Mouse (Mus musculus) midbrain, embryonic 11.5 days (tissue): ENCODE data around the gene Schip1. TPM values are rescaled to one million over a fixed set of nuclear protein-coding genes. Genes with fewer than 3 reads are reported as not detected.

Experiments used
- ATAC-seq: fragments of 200-750 bp; cut with Nextera tagmentation; 2 replicates; pipeline ENCODE4 v1.8.0; 2017; ENCODE audit warnings: moderate TSS enrichment, moderate library complexity; ENCODE audit not compliant: low FRiP score
- DNase-seq: peaks from one replicate; pipeline ENCODE4 v3.0.0; 2015; ENCODE audit warnings: low spot score; ENCODE audit errors: missing footprints
- H3K27ac ChIP-seq: fragments of 300-500 bp; sonication (generic); 2 replicates; pipeline ENCODE4 v1.5.1; 2014; ENCODE audit warnings: low read depth, low read length
- H3K27me3 ChIP-seq: fragments of 300-500 bp; sonication (generic); 2 replicates; pipeline ENCODE4 v1.6.1; 2014; ENCODE audit warnings: mild to moderate bottlenecking, low read length, moderate library complexity, mixed read lengths; ENCODE audit not compliant: control insufficient read depth, insufficient read depth
- H3K36me3 ChIP-seq: fragments of 300-500 bp; sonication (generic); 2 replicates; pipeline ENCODE4 v1.6.1; 2014; ENCODE audit warnings: mild to moderate bottlenecking, low read length, moderate library complexity, mixed read lengths; ENCODE audit not compliant: control insufficient read depth, insufficient read depth
- H3K4me1 ChIP-seq: fragments of 300-500 bp; sonication (generic); 2 replicates; pipeline ENCODE4 v1.6.1; 2014; ENCODE audit warnings: low read length; ENCODE audit not compliant: control insufficient read depth, insufficient read depth
- H3K4me2 ChIP-seq: fragments of 300-500 bp; sonication (generic); 2 replicates; pipeline ENCODE4 v1.6.1; 2014; ENCODE audit warnings: mild to moderate bottlenecking, moderate library complexity
- H3K4me3 ChIP-seq: fragments of 300-500 bp; sonication (generic); 2 replicates; pipeline ENCODE4 v1.5.1; 2014; ENCODE audit warnings: low read depth, low read length
- H3K9ac ChIP-seq: fragments of 300-500 bp; sonication (generic); 2 replicates; pipeline ENCODE4 v1.6.1; 2014; ENCODE audit warnings: low read length
- H3K9me3 ChIP-seq: fragments of 300-500 bp; sonication (generic); 2 replicates; pipeline ENCODE4 v1.6.1; 2016; ENCODE audit warnings: low read length; ENCODE audit not compliant: control insufficient read depth
- WGBS: fragments of 180-500 bp; shearing (Covaris S2); extraction: QIAGEN DNeasy Blood & Tissue Kit; methylation state at CpG from one replicate; pipeline ENCODE4 v1.1.7; 2014; 5-methylcytosine and 5-hydroxymethylcytosine counted together
- polyA plus RNA-seq: library from polyadenylated mRNA; unstranded; fragments of >200 nt; fragmentation: Nextera tagmentation; extraction: Ambion mirVana; gene quantifications from 2 replicates; pipeline ENCODE4 v1.2.1, GENCODE M21; 2014

Gene Schip1
- polyA plus RNA-seq, 1 experiment from 2014 or later, result 83.1 TPM

DNA sequence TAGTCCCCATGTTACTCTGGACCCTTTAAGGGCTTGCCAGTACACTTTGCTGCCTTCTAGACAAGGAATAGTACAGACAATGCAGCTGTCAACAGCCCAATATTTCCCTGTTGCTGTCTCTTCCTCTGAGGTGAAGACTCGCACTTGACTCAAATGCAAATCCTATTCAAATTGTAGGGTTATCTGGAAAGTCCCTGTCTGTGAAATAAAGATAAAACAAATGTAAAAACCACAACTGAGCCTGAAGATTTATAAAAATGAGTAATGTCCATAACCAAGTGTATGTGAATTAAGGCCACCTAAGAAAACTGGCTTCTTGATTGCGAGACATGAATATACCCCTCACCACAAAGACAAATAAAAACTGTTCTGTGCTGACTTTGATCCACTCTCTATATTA, 175.3 kb downstream of the Schip1 start:
- Histone ChIP-seq H3K4me3 (no peak overlapping the region), H3K27me3 (no peaks in the 10 kb centered on the region), H3K9ac (no peak overlapping the region), H3K27ac (no peak overlapping the region), H3K4me1 (no peaks in the 10 kb centered on the region), H3K4me2 (no peak overlapping the region), H3K9me3 (no peaks in the 10 kb centered on the region), H3K36me3 (no peaks in the 10 kb centered on the region)
- ATAC-seq (no peak), DNase-seq (no peak)
- WGBS, result 88% methylated on average over 2 of the region's 2 CpGs

DNA sequence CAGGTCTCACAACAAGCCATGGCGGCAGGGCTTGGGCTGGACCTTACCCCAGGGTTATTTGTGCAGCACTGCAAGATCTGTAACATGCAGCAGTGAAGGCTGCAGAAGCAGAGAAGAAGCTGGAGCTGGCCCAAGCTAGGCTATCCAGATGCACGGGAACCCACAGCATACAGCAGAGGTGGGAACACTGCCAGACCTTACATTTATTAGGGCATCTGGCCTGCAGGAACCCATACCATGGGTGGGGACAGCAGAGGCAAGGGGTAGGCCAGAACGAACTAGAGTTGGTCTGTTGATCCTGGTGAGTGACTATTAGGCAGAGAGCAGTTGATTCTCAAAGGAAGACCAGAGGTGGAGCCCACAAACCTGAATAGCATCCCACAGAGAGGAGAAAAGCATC, 178.6 kb downstream of the Schip1 start:
- no peaks in the 10 kb centered on the region for H3K4me1 ChIP-seq
- H3K4me2 ChIP-seq, result no peak overlapping the region
- H3K9me3 ChIP-seq, result no peaks in the 10 kb centered on the region
- no peak overlapping the region for H3K9ac ChIP-seq
- DNase-seq (no peak), ATAC-seq (no peak)
- H3K27ac ChIP-seq, result no peak overlapping the region
- H3K4me3 ChIP-seq, result no peak overlapping the region
- H3K36me3 ChIP-seq, result no peaks in the 10 kb centered on the region
- 70% methylated on average over 3 of the region's 3 CpGs for WGBS
- no peaks in the 10 kb centered on the region for H3K27me3 ChIP-seq

DNA sequence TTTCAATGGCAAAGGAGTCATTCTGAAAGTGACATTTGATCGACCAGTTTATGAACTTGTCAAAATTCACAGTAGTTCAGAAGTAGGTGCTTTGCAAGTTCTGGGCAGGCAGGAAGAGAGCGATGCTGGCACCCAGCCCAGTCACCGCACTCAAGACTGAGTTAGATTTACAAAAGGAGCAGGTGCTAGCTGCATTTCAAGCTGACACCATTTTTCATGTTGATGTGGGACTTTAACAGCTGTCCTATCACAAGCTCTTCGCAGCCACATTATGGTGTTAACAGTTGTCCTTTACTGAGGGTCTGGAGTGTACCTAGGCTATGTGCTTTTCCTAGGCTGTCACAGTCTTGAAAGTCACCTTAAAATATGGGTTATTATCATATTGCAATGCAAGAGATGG, 181.6 kb downstream of the Schip1 start:
- Histone ChIP-seq H3K4me3 (no peak overlapping the region), H3K36me3 (no peaks in the 10 kb centered on the region), H3K9me3 (no peaks in the 10 kb centered on the region), H3K27me3 (no peaks in the 10 kb centered on the region), H3K27ac (no peak overlapping the region), H3K4me1 (no peaks in the 10 kb centered on the region), H3K9ac (no peak overlapping the region), H3K4me2 (no peak overlapping the region)
- ATAC-seq (no peak), DNase-seq (no peak)
- WGBS, result 96% methylated on average over 4 of the region's 4 CpGs

DNA sequence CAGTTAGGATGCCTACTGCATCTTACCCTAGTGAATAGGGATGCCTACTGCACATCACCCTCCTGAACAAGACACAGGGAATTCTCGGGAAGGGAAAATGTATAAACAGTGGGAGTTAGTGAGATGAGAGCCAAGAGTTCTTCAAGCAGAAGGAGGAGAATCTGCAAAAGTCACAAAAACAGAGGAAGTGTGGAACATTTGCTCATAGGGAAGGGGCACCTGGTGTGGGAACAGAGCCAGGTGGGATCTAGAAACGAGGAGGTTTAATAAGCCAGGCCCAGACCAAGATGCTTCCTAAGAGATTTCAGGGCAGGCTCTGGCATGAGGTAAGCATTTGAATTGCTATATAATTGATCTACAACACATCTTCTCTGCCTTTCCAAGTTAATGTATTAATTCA, 186.0 kb downstream of the Schip1 start:
- H3K4me2 ChIP-seq, result no peak overlapping the region
- H3K27me3 ChIP-seq, result no peaks in the 10 kb centered on the region
- no peaks in the 10 kb centered on the region for H3K9me3 ChIP-seq
- no peak for DNase-seq
- no peaks in the 10 kb centered on the region for H3K4me1 ChIP-seq
- no peak overlapping the region for H3K27ac ChIP-seq
- WGBS, result 91% methylated on average over 2 of the region's 2 CpGs
- H3K36me3 ChIP-seq, result no peaks in the 10 kb centered on the region
- ATAC-seq, result no peak
- no peak overlapping the region for H3K4me3 ChIP-seq
- H3K9ac ChIP-seq, result no peak overlapping the region

DNA sequence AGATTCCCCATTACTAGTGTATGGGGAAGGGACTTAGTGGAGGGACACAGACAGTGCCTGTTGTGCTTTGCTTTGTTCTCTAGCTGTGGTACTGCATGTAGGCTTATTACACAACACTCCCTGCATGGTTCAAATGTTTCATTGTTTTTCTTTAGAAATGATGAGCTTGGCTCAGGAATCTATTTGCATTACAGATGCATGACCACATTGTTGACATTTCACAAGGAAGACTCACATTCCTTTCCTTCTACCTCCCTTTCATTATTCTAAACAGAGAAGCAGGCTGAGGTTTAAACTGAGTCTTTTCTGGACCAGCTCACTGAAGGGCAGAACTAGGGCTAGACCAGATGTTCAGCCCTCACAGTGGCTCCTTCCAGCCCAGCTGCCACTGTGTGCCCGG, 187.7 kb downstream of the Schip1 start:
- no peak overlapping the region for H3K27ac ChIP-seq
- no peaks in the 10 kb centered on the region for H3K9me3 ChIP-seq
- H3K9ac ChIP-seq, result no peak overlapping the region
- ATAC-seq (peak; percentile 33; the same call in 1 of the 2 replicates), DNase-seq (no peak)
- H3K4me2 ChIP-seq, result no peak overlapping the region
- WGBS, result 66% methylated on average over 1 of the region's 1 CpGs
- H3K36me3 ChIP-seq, result no peaks in the 10 kb centered on the region
- H3K27me3 ChIP-seq, result no peaks in the 10 kb centered on the region
- H3K4me1 ChIP-seq, result no peaks in the 10 kb centered on the region
- no peak overlapping the region for H3K4me3 ChIP-seq

GRCm38 (mm10) chr3:68262304-68262703, 197.7 kb downstream of the Schip1 start:
- no peak overlapping the region for H3K4me3 ChIP-seq
- H3K27me3 ChIP-seq, result no peaks in the 10 kb centered on the region
- H3K27ac ChIP-seq, result no peak overlapping the region
- no peak overlapping the region for H3K4me2 ChIP-seq
- 85% methylated on average over 6 of the region's 6 CpGs for WGBS
- no peak overlapping the region for H3K9ac ChIP-seq
- H3K4me1 ChIP-seq, result no peaks in the 10 kb centered on the region
- ATAC-seq, result no peak
- H3K36me3 ChIP-seq, result no peaks in the 10 kb centered on the region
- no peaks in the 10 kb centered on the region for H3K9me3 ChIP-seq
- DNase-seq, result no peak

DNA sequence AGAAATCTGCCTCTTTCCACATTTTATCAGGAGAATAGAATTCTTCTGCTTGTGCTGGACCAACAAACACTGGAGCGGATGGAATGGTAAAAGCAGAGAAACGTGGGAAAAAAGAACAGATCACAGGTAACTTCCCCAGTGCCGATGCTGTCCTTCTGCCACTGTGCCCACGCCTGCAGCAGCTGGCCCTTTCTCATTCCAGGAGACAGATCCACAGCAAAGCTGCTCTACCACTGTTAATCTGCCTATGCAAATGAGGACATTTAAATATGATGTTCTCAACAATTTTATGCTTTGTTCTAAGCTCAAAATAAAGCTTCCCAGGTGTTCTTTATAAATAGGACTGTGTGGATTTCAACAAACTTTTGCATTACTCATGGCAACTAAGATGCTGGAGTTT, 203.3 kb downstream of the Schip1 start:
- no peak overlapping the region for H3K4me3 ChIP-seq
- 86% methylated on average over 4 of the region's 4 CpGs for WGBS
- H3K4me1 ChIP-seq, result no peaks in the 10 kb centered on the region
- no peak overlapping the region for H3K9ac ChIP-seq
- DNase-seq (no peak), ATAC-seq (no peak)
- no peak overlapping the region for H3K4me2 ChIP-seq
- no peak overlapping the region for H3K27ac ChIP-seq
- H3K36me3 ChIP-seq, result no peaks in the 10 kb centered on the region
- no peaks in the 10 kb centered on the region for H3K27me3 ChIP-seq
- H3K9me3 ChIP-seq, result no peaks in the 10 kb centered on the region

GRCm38 (mm10) chr3:68269251-68269650, 204.6 kb downstream of the Schip1 start:
- H3K27ac ChIP-seq, result no peak overlapping the region
- DNase-seq, result no peak

GRCm38 (mm10) chr3:68270246-68270645, 205.6 kb downstream of the Schip1 start:
- no peak for ATAC-seq
- 79% methylated on average over 6 of the region's 6 CpGs for WGBS

More at GRCm38 (mm10) chr3:68269251-68269650, 204.6 kb downstream of the Schip1 start:
- Histone ChIP-seq H3K4me1 (no peaks in the 10 kb centered on the region), H3K9ac (no peak overlapping the region), H3K36me3 (no peaks in the 10 kb centered on the region), H3K9me3 (no peaks in the 10 kb centered on the region), H3K4me2 (no peak overlapping the region), H3K27me3 (no peaks in the 10 kb centered on the region), H3K4me3 (no peak overlapping the region)
- no peak for ATAC-seq
- 90% methylated on average over 4 of the region's 4 CpGs for WGBS

GRCm38 (mm10) chr3:68271457-68271856, 206.9 kb downstream of the Schip1 start:
- Histone ChIP-seq H3K4me3 (no peak overlapping the region), H3K9me3 (no peaks in the 10 kb centered on the region), H3K9ac (no peak overlapping the region), H3K36me3 (no peaks in the 10 kb centered on the region), H3K27me3 (no peaks in the 10 kb centered on the region), H3K4me1 (no peaks in the 10 kb centered on the region), H3K4me2 (no peak overlapping the region), H3K27ac (no peak overlapping the region)
- DNase-seq (no peak), ATAC-seq (no peak)
- 39% methylated on average over 3 of the region's 3 CpGs for WGBS

More at GRCm38 (mm10) chr3:68270246-68270645, 205.6 kb downstream of the Schip1 start:
- no peak overlapping the region for H3K4me3 ChIP-seq
- H3K36me3 ChIP-seq, result no peaks in the 10 kb centered on the region
- no peaks in the 10 kb centered on the region for H3K27me3 ChIP-seq
- H3K27ac ChIP-seq, result no peak overlapping the region
- H3K9me3 ChIP-seq, result no peaks in the 10 kb centered on the region
- H3K9ac ChIP-seq, result no peak overlapping the region
- no peaks in the 10 kb centered on the region for H3K4me1 ChIP-seq
- no peak for DNase-seq
- no peak overlapping the region for H3K4me2 ChIP-seq
